ENCODE assay signal across 20 mouse cellular contexts in genomic region chr11:90364865-90365264, GRCm38 (mm10). TPM values are rescaled to one million over a fixed set of nuclear protein-coding genes. Genes with fewer than 3 reads are reported as not detected.
DNase-seq lines count a peak whose midpoint lies in the region; ATAC-seq and TF ChIP-seq lines count a peak whose summit lies in the region.
"Had no signal": no experiment of that assay in that cellular context is flagged by ENCODE, and none has a peak within 500 bp of the region (broad histone marks: within the 10 kb centered on the region; RNA-seq: fewer than 3 reads in every experiment).

No protein-coding gene starts in this region.

- intact Hi-C loops in heart, adult 2 months (cut with DNase I): loop anchor here (10.0 kb wide), 1 partner anchor 250 kb away; no protein-coding TSS in a partner anchor
- intact Hi-C loops in heart, postnatal 36 days (cut with DNase I): no loop called here

- no peak overlapping the region for H3K4me2 ChIP-seq in limb, embryonic 14.5 days (replicated peaks; ENCODE audit: low read depth, low read length, severe bottlenecking)
- no peak overlapping the region for H3K4me2 ChIP-seq in embryonic facial prominence, embryonic 13.5 days
- no peak overlapping the region for H3K4me2 ChIP-seq in limb, embryonic 15.5 days
- H3K4me2 ChIP-seq: forebrain, embryonic 13.5 days; heart, embryonic 11.5 days; hindbrain, embryonic 14.5 days; limb, embryonic 12.5 days; midbrain, embryonic 13.5 days had no signal

- TF ChIP-seq POLR2A in heart, adult 2 months (IDR thresholded peaks at IDR 0.05; ENCODE audit: insufficient read depth, low read depth, low read length): no peak
- no peak for TF ChIP-seq POLR2A in limb, embryonic 14.5 days (IDR thresholded peaks at IDR 0.05; ENCODE audit: borderline replicate concordance, extremely low read depth, insufficient read depth, insufficient read length)

- 0 out of 2 replicates have a peak, but pooled peaks have one; percentile 36 for TF ChIP-seq EP300 in heart, adult 2 months (IDR thresholded peaks at IDR 0.05; ENCODE audit: insufficient read depth, low read depth, low read length)

- no peaks in the 10 kb centered on the region for H3K9me3 ChIP-seq in limb, embryonic 14.5 days (ENCODE audit: control insufficient read depth, low read length)
- H3K9me3 ChIP-seq in limb, embryonic 10.5 days (replicated peaks): no peaks in the 10 kb centered on the region
- H3K9me3 ChIP-seq in embryonic facial prominence, embryonic 13.5 days: no peaks in the 10 kb centered on the region
- H3K9me3 ChIP-seq in limb, embryonic 15.5 days: no peaks in the 10 kb centered on the region
- H3K9me3 ChIP-seq: forebrain, embryonic 13.5 days; limb, embryonic 12.5 days; midbrain, embryonic 13.5 days had no signal

- peaks cover 7% of the 10 kb centered on the region for H3K36me3 ChIP-seq in heart, adult 2 months (ENCODE audit: control insufficient read depth, insufficient read depth, low read length)
- no peaks in the 10 kb centered on the region for H3K36me3 ChIP-seq in limb, embryonic 14.5 days (ENCODE audit: control insufficient read depth, insufficient read depth, low read length)
- no peaks in the 10 kb centered on the region for H3K36me3 ChIP-seq in limb, embryonic 10.5 days
- no peaks in the 10 kb centered on the region for H3K36me3 ChIP-seq in embryonic facial prominence, embryonic 13.5 days
- no peaks in the 10 kb centered on the region for H3K36me3 ChIP-seq in limb, embryonic 15.5 days
- H3K36me3 ChIP-seq: G1E; limb, embryonic 12.5 days; midbrain, embryonic 13.5 days had no signal

- peak overlapping the region; percentile 36 for H3K27ac ChIP-seq in heart, adult 2 months
- H3K27ac ChIP-seq in limb, embryonic 14.5 days (replicated peaks; ENCODE audit: low read depth, low read length): 0 out of 2 replicates have a peak overlapping the region, but pooled peaks have one; percentile 22
- H3K27ac ChIP-seq in limb, embryonic 10.5 days: no peak overlapping the region
- H3K27ac ChIP-seq in embryonic facial prominence, embryonic 13.5 days: peak overlapping the region; percentile 64
- peak overlapping the region; percentile 63 for H3K27ac ChIP-seq in limb, embryonic 15.5 days
- H3K27ac ChIP-seq: forebrain, embryonic 13.5 days; hindbrain, embryonic 14.5 days; limb, embryonic 12.5 days; macrophage; midbrain, embryonic 13.5 days had no signal

- WGBS in heart, adult 2 months: 55% methylated on average over 7 of the region's 7 CpGs
- WGBS in limb, embryonic 14.5 days: 44% methylated on average over 7 of the region's 7 CpGs
- 67% methylated on average over 7 of the region's 7 CpGs for WGBS in limb, embryonic 10.5 days
- 32% methylated on average over 7 of the region's 7 CpGs for WGBS in embryonic facial prominence, embryonic 13.5 days
- WGBS in limb, embryonic 15.5 days: 49% methylated on average over 7 of the region's 7 CpGs

- peak overlapping the region; percentile 10; the same call in 1 of the 2 replicates for H3K9ac ChIP-seq in heart, adult 2 months (ENCODE audit: low read depth, low read length)
- H3K9ac ChIP-seq in limb, embryonic 14.5 days (ENCODE audit: low read depth, low read length, severe bottlenecking): no peak overlapping the region
- H3K9ac ChIP-seq in embryonic facial prominence, embryonic 13.5 days: no peak overlapping the region
- no peak overlapping the region for H3K9ac ChIP-seq in limb, embryonic 15.5 days
- H3K9ac ChIP-seq: forebrain, embryonic 13.5 days; hindbrain, embryonic 14.5 days; limb, embryonic 12.5 days; midbrain, embryonic 13.5 days had no signal

- peaks cover 15% of the 10 kb centered on the region for H3K4me1 ChIP-seq in heart, adult 2 months (ENCODE audit: control insufficient read depth, insufficient read depth, low read length)
- H3K4me1 ChIP-seq in limb, embryonic 14.5 days (ENCODE audit: control insufficient read depth, insufficient read depth, low read length): peaks cover 25% of the 10 kb centered on the region
- peaks cover 12% of the 10 kb centered on the region; the same call in 1 of the 2 replicates for H3K4me1 ChIP-seq in limb, embryonic 10.5 days
- H3K4me1 ChIP-seq in embryonic facial prominence, embryonic 13.5 days: peaks cover 45% of the 10 kb centered on the region
- H3K4me1 ChIP-seq in limb, embryonic 15.5 days: peaks cover 20% of the 10 kb centered on the region

- no peaks in the 10 kb centered on the region for H3K27me3 ChIP-seq in heart, adult 2 months (ENCODE audit: control insufficient read depth, insufficient read depth, low read length)
- H3K27me3 ChIP-seq in limb, embryonic 14.5 days (ENCODE audit: control insufficient read depth, insufficient read depth, low read length): no peaks in the 10 kb centered on the region
- H3K27me3 ChIP-seq in limb, embryonic 10.5 days (ENCODE audit: low read depth, poor library complexity, severe bottlenecking): peaks cover 13% of the 10 kb centered on the region
- H3K27me3 ChIP-seq in embryonic facial prominence, embryonic 13.5 days: no peaks in the 10 kb centered on the region
- H3K27me3 ChIP-seq in limb, embryonic 15.5 days: no peaks in the 10 kb centered on the region
- H3K27me3 ChIP-seq: limb, embryonic 12.5 days had no signal

- H3K79me2 ChIP-seq in heart, adult 2 months (replicated peaks; ENCODE audit: control insufficient read depth, insufficient read depth, low read length): no peaks in the 10 kb centered on the region

- TF ChIP-seq CTCF in heart, adult 2 months (IDR thresholded peaks at IDR 0.05): no peak

- ATAC-seq in limb, embryonic 14.5 days (ENCODE audit: low FRiP score, low read depth): no peak
- ATAC-seq in embryonic facial prominence, embryonic 13.5 days (ENCODE audit: insufficient number of reproducible peaks, insufficient read depth, low FRiP score, low TSS enrichment, low read depth): no peak
- ATAC-seq in limb, embryonic 15.5 days (ENCODE audit: insufficient number of reproducible peaks, low FRiP score, low TSS enrichment, low read depth): no peak
- ATAC-seq: forebrain, embryonic 13.5 days; midbrain, embryonic 13.5 days had no signal

- H3K4me3 ChIP-seq in heart, adult 2 months: no peak overlapping the region
- no peak overlapping the region for H3K4me3 ChIP-seq in limb, embryonic 14.5 days (replicated peaks; ENCODE audit: low read length)
- no peak overlapping the region for H3K4me3 ChIP-seq in limb, embryonic 10.5 days
- no peak overlapping the region for H3K4me3 ChIP-seq in embryonic facial prominence, embryonic 13.5 days
- H3K4me3 ChIP-seq in limb, embryonic 15.5 days: no peak overlapping the region
- H3K4me3 ChIP-seq: forebrain, embryonic 13.5 days; limb, embryonic 12.5 days; midbrain, embryonic 13.5 days; myocyte had no signal

- DNase-seq in heart, adult 2 months: peak; percentile 33 to 37
- no peak for DNase-seq in heart, postnatal 36 days
- no peak for DNase-seq in limb, embryonic 14.5 days (ENCODE audit: low spot score)
- no peak for DNase-seq in limb, embryonic 10.5 days (ENCODE audit: low spot score)
- DNase-seq in cerebellum, adult 11-12 months: no peak
- DNase-seq: cerebellum, adult 8-10 months; gastrocnemius, postnatal 10 days; kidney, adult 11 months; retina, postnatal 1 day had no signal

RNA-seq across cellular contexts. Expression of gene Hlf, which starts 25.8 kb away (rescaled TPM):
- 10 to 100 TPM; 11.0 to 18.2 TPM for total RNA-seq in heart, adult 2 months (2021)
- polyA plus RNA-seq in heart, adult 2 months (2012; rRNA removed): 14.0 and 17.3 TPM in 2 replicates
- total RNA-seq in heart, postnatal 36 days (2021): 10 to 100 TPM; 21.2 to 21.3 TPM
- 2.8 and 3.7 TPM in 2 replicates for polyA plus RNA-seq in limb, embryonic 14.5 days (2012; rRNA removed)
- 2.2 and 2.9 TPM in 2 replicates for polyA plus RNA-seq in limb, embryonic 14.5 days (2014; fragmentation: Nextera tagmentation; extraction: Ambion mirVana)
- polyA plus RNA-seq in limb, embryonic 10.5 days (2016; fragmentation: Nextera tagmentation; extraction: Ambion mirVana): 0.21 and 0.29 TPM in 2 replicates
- 8.8 and 9.5 TPM in 2 replicates for polyA plus RNA-seq in embryonic facial prominence, embryonic 13.5 days (2015; fragmentation: Nextera tagmentation; extraction: Ambion mirVana)
- 2.6 and 3.1 TPM in 2 replicates for polyA plus RNA-seq in limb, embryonic 15.5 days (2015; fragmentation: Nextera tagmentation; extraction: Ambion mirVana)
- total RNA-seq: neutrophil, adult 5-6 weeks had no signal
- polyA plus RNA-seq: G1E had no signal

Comparison
In these comparisons a context has a peak if more than half of its experiments do, and no peak if none do; other contexts are left out.
1. DNase-seq: peak in heart, adult 2 months (2 of 2); none in heart, postnatal 36 days (0 of 2), limb, embryonic 14.5 days (single experiment), limb, embryonic 10.5 days (single experiment) and cerebellum, adult 11-12 months (single experiment).